Mouse (Mus musculus): ENCODE results near the gene Gm6309. TPM values are rescaled to one million over a fixed set of nuclear protein-coding genes. Genes with fewer than 3 reads are reported as not detected.
"Not testable (repeated sequence)": the region's sequence is repeated elsewhere in the genome, so short reads cannot be mapped to it uniquely, and the experiment has no call there.

Gene Gm6309
- polyA plus RNA-seq (2014; fragmentation: Nextera tagmentation; extraction: Ambion mirVana) = not detected in 2 replicates

DNA sequence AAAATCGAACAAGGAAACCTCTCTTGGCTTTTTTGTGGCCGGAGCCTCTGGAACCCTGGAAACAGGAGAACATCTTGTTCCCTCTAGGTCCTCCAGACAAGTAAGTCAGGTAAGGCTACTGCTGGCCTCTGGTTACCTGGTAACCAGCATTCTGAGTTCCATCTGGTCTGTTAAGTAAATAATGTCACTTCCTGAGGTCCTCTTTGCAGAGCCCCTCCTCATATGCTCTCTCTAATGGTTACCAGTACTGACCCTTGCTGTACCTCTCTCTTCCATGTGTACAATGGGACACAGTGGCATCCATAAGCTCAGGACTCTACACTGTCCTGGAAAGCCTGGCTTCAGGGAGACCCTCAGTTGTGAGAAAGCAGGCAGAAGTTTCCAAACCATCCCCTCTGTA is at the start of gene Gm6309:
Gm6309 (minus strand) TSS at position 101 of the 400 bp plus-strand sequence.
- H3K9me3 ChIP-seq (ENCODE audit: control insufficient read depth, low read length); ATAC-seq (ENCODE audit: low FRiP score, low TSS enrichment); H3K9ac ChIP-seq (replicated peaks; ENCODE audit: low read length); H3K36me3 ChIP-seq (ENCODE audit: control insufficient read depth, insufficient read depth, low read length); H3K27me3 ChIP-seq (ENCODE audit: control insufficient read depth, insufficient read depth, low read length); H3K4me2 ChIP-seq (ENCODE audit: low read length); H3K4me1 ChIP-seq (ENCODE audit: control insufficient read depth, insufficient read depth, low read length); H3K27ac ChIP-seq (replicated peaks; ENCODE audit: low read depth, low read length); DNase-seq; H3K4me3 ChIP-seq (replicated peaks; ENCODE audit: low read depth, low read length): not testable (repeated sequence)
- WGBS = 85% methylated on average over 2 of the region's 2 CpGs

GRCm38 (mm10) chr5:146205537-146205936 is 35.0 kb upstream of the Gm6309 start:
- ATAC-seq (ENCODE audit: low FRiP score, low TSS enrichment) (no peak), DNase-seq (no peak)
- H3K27me3 ChIP-seq (ENCODE audit: control insufficient read depth, insufficient read depth, low read length) = no peaks in the 10 kb centered on the region
- no peak overlapping the region for H3K4me3 ChIP-seq (replicated peaks; ENCODE audit: low read depth, low read length)
- H3K4me2 ChIP-seq (ENCODE audit: low read length) = no peak overlapping the region
- H3K27ac ChIP-seq (replicated peaks; ENCODE audit: low read depth, low read length) = no peak overlapping the region
- no peak overlapping the region for H3K9ac ChIP-seq (replicated peaks; ENCODE audit: low read length)
- no peaks in the 10 kb centered on the region for H3K9me3 ChIP-seq (ENCODE audit: control insufficient read depth, low read length)
- WGBS = 95% methylated on average over 5 of the region's 5 CpGs
- H3K36me3 ChIP-seq (ENCODE audit: control insufficient read depth, insufficient read depth, low read length) = peaks cover 80% of the 10 kb centered on the region
- no peaks in the 10 kb centered on the region for H3K4me1 ChIP-seq (ENCODE audit: control insufficient read depth, insufficient read depth, low read length)

- no peaks in the 10 kb centered on the region for H3K4me1 ChIP-seq (ENCODE audit: control insufficient read depth, insufficient read depth, low read length)
- no peak for ATAC-seq (ENCODE audit: low FRiP score, low TSS enrichment)
- no peak overlapping the region for H3K27ac ChIP-seq (replicated peaks; ENCODE audit: low read depth, low read length)
- no peak overlapping the region for H3K4me3 ChIP-seq (replicated peaks; ENCODE audit: low read depth, low read length)
- no peak overlapping the region for H3K9ac ChIP-seq (replicated peaks; ENCODE audit: low read length)
- no peaks in the 10 kb centered on the region for H3K27me3 ChIP-seq (ENCODE audit: control insufficient read depth, insufficient read depth, low read length)
- no peaks in the 10 kb centered on the region for H3K9me3 ChIP-seq (ENCODE audit: control insufficient read depth, low read length)
- H3K36me3 ChIP-seq (ENCODE audit: control insufficient read depth, insufficient read depth, low read length) = peaks cover 68% of the 10 kb centered on the region
- H3K4me2 ChIP-seq (ENCODE audit: low read length) = no peak overlapping the region
- WGBS = 86% methylated on average over 2 of the region's 2 CpGs
- no peak for DNase-seq
Measured at GRCm38 (mm10) chr5:146203921-146204320, 33.4 kb upstream of the Gm6309 start.

DNA sequence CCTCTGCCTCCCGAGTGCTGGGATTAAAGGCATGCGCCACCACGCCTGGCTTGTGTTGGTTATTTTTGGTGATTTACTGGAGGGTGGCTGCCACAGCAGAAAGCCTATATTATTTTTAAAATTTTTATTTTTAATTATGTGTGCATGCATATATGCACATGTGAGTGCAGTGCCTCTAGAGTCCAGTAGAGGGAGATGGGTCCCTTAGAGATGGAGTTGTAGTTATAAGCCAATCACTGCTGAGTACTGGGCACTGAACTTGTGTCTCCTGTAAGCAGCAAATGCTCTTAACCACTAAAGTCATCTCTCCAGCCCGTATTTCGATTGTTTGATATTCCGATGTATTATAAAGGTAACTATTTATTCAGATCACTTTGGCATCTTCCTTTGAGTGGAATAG is 30.1 kb upstream of the Gm6309 start:
- H3K27me3 ChIP-seq (ENCODE audit: control insufficient read depth, insufficient read depth, low read length) = no peaks in the 10 kb centered on the region
- DNase-seq (no peak), ATAC-seq (ENCODE audit: low FRiP score, low TSS enrichment) (no peak)
- H3K9ac ChIP-seq (replicated peaks; ENCODE audit: low read length) = no peak overlapping the region
- no peaks in the 10 kb centered on the region for H3K9me3 ChIP-seq (ENCODE audit: control insufficient read depth, low read length)
- no peaks in the 10 kb centered on the region for H3K4me1 ChIP-seq (ENCODE audit: control insufficient read depth, insufficient read depth, low read length)
- no peak overlapping the region for H3K27ac ChIP-seq (replicated peaks; ENCODE audit: low read depth, low read length)
- H3K4me2 ChIP-seq (ENCODE audit: low read length) = no peak overlapping the region
- H3K4me3 ChIP-seq (replicated peaks; ENCODE audit: low read depth, low read length) = no peak overlapping the region
- H3K36me3 ChIP-seq (ENCODE audit: control insufficient read depth, insufficient read depth, low read length) = peaks cover 37% of the 10 kb centered on the region
- 98% methylated on average over 6 of the region's 6 CpGs for WGBS

GRCm38 (mm10) chr5:146199540-146199939 is 29.0 kb upstream of the Gm6309 start:
- 82% methylated on average over 2 of the region's 2 CpGs for WGBS
- no peaks in the 10 kb centered on the region for H3K4me1 ChIP-seq (ENCODE audit: control insufficient read depth, insufficient read depth, low read length)
- no peak for ATAC-seq (ENCODE audit: low FRiP score, low TSS enrichment)

DNA sequence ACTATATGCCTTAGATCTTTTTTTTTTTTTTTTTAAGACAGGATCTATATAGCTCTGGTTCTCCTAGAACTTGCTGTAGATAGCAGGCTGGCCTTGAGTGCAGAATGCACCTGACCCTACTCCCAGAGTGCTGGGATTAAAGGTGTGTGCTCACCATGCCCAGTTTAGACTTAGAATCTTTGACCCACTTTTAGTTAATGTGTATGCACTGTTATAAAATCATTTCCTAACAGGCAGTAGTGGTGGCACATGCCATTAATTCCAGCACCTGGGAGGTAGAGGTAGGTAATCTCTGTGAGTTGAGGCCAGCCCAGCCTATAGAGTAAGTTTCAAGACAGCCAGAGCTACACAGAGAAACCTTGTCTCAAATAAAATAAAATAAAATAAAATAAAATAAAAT is 28.6 kb upstream of the Gm6309 start:
- no peak for ATAC-seq (ENCODE audit: low FRiP score, low TSS enrichment)
- Histone ChIP-seq H3K27me3 (ENCODE audit: control insufficient read depth, insufficient read depth, low read length) (no peaks in the 10 kb centered on the region), H3K4me2 (ENCODE audit: low read length) (no peak overlapping the region), H3K4me1 (ENCODE audit: control insufficient read depth, insufficient read depth, low read length) (no peaks in the 10 kb centered on the region), H3K4me3 (replicated peaks; ENCODE audit: low read depth, low read length) (no peak overlapping the region), H3K36me3 (ENCODE audit: control insufficient read depth, insufficient read depth, low read length) (peaks cover 22% of the 10 kb centered on the region), H3K9ac (replicated peaks; ENCODE audit: low read length) (no peak overlapping the region), H3K9me3 (ENCODE audit: control insufficient read depth, low read length) (no peaks in the 10 kb centered on the region), H3K27ac (replicated peaks; ENCODE audit: low read depth, low read length) (no peak overlapping the region)
- DNase-seq = no peak

More at GRCm38 (mm10) chr5:146199540-146199939, 29.0 kb upstream of the Gm6309 start:
- no peak overlapping the region for H3K9ac ChIP-seq (replicated peaks; ENCODE audit: low read length)
- no peak overlapping the region for H3K4me3 ChIP-seq (replicated peaks; ENCODE audit: low read depth, low read length)
- no peaks in the 10 kb centered on the region for H3K9me3 ChIP-seq (ENCODE audit: control insufficient read depth, low read length)
- no peak overlapping the region for H3K4me2 ChIP-seq (ENCODE audit: low read length)
- H3K27ac ChIP-seq (replicated peaks; ENCODE audit: low read depth, low read length) = no peak overlapping the region
- H3K27me3 ChIP-seq (ENCODE audit: control insufficient read depth, insufficient read depth, low read length) = no peaks in the 10 kb centered on the region
- no peak for DNase-seq
- H3K36me3 ChIP-seq (ENCODE audit: control insufficient read depth, insufficient read depth, low read length) = peaks cover 26% of the 10 kb centered on the region

DNA sequence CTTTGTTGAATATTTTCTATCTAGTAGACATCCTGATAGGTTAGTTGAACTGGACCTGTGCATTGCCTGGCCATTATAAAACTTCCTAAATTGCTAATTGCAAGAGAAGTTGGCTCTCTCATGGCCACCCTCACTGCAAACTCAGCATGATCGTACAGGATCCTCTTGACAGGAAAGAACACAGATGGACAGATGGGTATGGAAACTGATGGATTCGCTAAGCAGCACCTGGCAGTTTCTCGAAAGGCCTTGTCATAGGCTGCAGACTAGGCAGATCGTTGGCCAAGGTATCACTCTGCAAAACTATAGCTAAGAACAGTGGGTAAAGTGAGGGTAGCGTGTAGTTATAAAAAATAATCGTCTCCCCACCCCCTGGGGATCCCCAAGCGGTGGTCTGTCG is 22.8 kb upstream of the Gm6309 start:
- Histone ChIP-seq H3K36me3 (ENCODE audit: control insufficient read depth, insufficient read depth, low read length) (no peaks in the 10 kb centered on the region), H3K9ac (replicated peaks; ENCODE audit: low read length) (no peak overlapping the region), H3K27ac (replicated peaks; ENCODE audit: low read depth, low read length) (no peak overlapping the region), H3K4me3 (replicated peaks; ENCODE audit: low read depth, low read length) (no peak overlapping the region), H3K27me3 (ENCODE audit: control insufficient read depth, insufficient read depth, low read length) (no peaks in the 10 kb centered on the region), H3K9me3 (ENCODE audit: control insufficient read depth, low read length) (no peaks in the 10 kb centered on the region), H3K4me1 (ENCODE audit: control insufficient read depth, insufficient read depth, low read length) (no peaks in the 10 kb centered on the region), H3K4me2 (ENCODE audit: low read length) (no peak overlapping the region)
- whole genome bisulfite sequencing = 83% methylated on average over 8 of the region's 8 CpGs
- DNase-seq = no peak
- no peak for ATAC-seq (ENCODE audit: low FRiP score, low TSS enrichment)

DNA sequence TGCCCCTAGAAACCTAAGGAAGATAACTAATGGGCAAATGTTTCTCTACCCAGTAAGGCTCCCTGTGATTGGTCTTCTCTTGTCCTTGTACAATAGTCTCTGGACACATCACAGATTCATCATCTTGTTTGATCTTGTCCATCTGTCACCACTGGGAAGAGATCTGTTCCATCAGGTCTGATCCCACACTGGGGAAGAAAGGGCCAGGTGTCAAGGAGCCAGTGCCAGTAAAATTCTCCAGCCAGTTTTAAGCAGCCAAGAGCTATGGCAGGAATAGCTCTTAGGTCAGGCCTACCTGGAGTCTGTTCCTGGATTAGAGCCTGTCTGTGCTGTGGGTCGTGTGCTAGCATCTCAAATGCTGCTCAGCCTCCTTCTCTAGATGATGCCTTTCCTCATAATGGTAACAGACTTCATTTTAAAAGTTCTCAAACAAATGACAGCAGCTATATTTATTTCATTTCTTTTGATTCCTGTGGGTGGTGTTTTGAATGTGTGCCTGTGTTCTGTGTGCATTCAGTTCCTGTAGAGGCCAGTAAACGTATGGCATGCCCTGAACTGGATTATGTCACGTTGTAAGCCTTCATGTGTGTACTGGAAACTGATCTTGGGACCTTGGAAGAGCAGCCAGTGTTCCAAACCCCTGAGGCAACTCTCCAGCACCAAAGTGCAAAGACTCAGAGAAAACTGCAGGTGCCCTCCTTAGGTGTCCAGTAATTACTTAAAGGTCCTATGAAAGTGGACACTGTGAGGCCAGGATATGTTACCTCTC is 20.2 kb upstream of the Gm6309 start:
- Histone ChIP-seq H3K9ac (replicated peaks; ENCODE audit: low read length) (no peak overlapping the region), H3K27me3 (ENCODE audit: control insufficient read depth, insufficient read depth, low read length) (no peaks in the 10 kb centered on the region), H3K4me1 (ENCODE audit: control insufficient read depth, insufficient read depth, low read length) (no peaks in the 10 kb centered on the region), H3K4me3 (replicated peaks; ENCODE audit: low read depth, low read length) (no peak overlapping the region), H3K4me2 (ENCODE audit: low read length) (no peak overlapping the region), H3K36me3 (ENCODE audit: control insufficient read depth, insufficient read depth, low read length) (no peaks in the 10 kb centered on the region), H3K9me3 (ENCODE audit: control insufficient read depth, low read length) (no peaks in the 10 kb centered on the region), H3K27ac (replicated peaks; ENCODE audit: low read depth, low read length) (no peak overlapping the region)
- 60% methylated on average over 3 of the region's 3 CpGs for WGBS
- DNase-seq (no peak), ATAC-seq (ENCODE audit: low FRiP score, low TSS enrichment) (no peak)

DNA sequence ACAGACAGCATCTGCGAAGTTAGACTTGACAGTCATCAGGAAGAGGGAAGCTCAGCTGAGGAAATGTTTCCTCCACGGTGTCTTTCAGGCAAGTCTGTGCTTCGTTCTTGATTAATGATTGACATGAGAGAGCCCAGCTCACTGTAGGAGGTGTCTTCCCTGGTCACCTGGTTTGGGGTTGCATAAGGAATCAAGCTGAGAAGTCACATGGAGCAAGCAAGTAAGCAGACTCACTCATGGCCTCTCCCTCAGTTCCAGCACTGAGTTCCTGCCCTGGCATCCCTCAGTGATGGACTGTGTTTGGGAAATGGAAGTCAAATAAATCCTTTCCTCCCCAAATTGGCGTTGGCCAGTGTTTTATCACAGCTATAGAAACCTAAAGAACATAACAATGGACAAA is 19.6 kb upstream of the Gm6309 start:
- Histone ChIP-seq H3K4me3 (replicated peaks; ENCODE audit: low read depth, low read length) (no peak overlapping the region), H3K27ac (replicated peaks; ENCODE audit: low read depth, low read length) (no peak overlapping the region), H3K36me3 (ENCODE audit: control insufficient read depth, insufficient read depth, low read length) (no peaks in the 10 kb centered on the region), H3K27me3 (ENCODE audit: control insufficient read depth, insufficient read depth, low read length) (no peaks in the 10 kb centered on the region), H3K4me1 (ENCODE audit: control insufficient read depth, insufficient read depth, low read length) (no peaks in the 10 kb centered on the region), H3K9me3 (ENCODE audit: control insufficient read depth, low read length) (no peaks in the 10 kb centered on the region), H3K4me2 (ENCODE audit: low read length) (no peak overlapping the region), H3K9ac (replicated peaks; ENCODE audit: low read length) (no peak overlapping the region)
- DNase-seq = no peak
- no peak for ATAC-seq (ENCODE audit: low FRiP score, low TSS enrichment)
- 70% methylated on average over 4 of the region's 4 CpGs for WGBS
